Mouse (Mus musculus): ENCODE measurements around the gene Ptpre. TPM values are rescaled to one million over a fixed set of nuclear protein-coding genes. Genes with fewer than 3 reads are reported as not detected.
"Not testable (repeated sequence)": the region's sequence is repeated elsewhere in the genome, so short reads cannot be mapped to it uniquely, and the experiment has no call there.

The Ptpre gene
- polyA plus RNA-seq (2017; shearing (Covaris generic)) = 10 to 100 TPM; 25.5 to 31.1 TPM

DNA sequence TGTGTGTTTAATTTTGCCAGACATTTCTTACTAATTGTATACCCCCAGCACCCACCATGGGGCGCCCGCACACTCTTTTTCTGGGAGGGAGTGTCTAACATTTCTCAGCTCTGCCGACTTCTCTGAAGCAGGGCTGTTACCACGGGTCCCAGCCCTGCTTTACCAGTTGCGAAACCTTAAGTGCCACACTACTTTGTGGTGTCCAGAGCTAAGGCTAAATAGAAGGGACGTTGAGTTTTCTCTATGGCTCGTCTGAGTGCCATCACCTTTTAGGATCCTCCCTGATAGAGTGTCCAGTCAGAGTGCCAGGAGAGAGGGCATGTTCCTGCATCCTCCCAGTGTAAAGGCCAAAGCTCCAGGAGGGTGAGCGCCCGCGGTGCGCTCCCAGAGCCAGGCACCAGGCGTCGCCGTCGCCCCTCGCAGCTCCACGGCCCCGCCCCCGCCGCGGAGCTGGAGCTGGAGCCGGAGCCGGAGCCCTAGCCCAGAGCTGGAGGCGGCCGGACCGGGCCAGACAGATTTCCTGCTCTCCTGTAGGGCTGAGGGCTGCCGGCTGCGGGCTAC is at the start of gene Ptpre:
Gene Ptpre (plus strand): TSS at position 141 of the 561 bp plus-strand sequence.
- peak; percentile 61 for ATAC-seq

GRCm38 (mm10) chr7:135488214-135488810 is 49.0 kb upstream of the Ptpre start:
- peak; percentile 40 for ATAC-seq

DNA sequence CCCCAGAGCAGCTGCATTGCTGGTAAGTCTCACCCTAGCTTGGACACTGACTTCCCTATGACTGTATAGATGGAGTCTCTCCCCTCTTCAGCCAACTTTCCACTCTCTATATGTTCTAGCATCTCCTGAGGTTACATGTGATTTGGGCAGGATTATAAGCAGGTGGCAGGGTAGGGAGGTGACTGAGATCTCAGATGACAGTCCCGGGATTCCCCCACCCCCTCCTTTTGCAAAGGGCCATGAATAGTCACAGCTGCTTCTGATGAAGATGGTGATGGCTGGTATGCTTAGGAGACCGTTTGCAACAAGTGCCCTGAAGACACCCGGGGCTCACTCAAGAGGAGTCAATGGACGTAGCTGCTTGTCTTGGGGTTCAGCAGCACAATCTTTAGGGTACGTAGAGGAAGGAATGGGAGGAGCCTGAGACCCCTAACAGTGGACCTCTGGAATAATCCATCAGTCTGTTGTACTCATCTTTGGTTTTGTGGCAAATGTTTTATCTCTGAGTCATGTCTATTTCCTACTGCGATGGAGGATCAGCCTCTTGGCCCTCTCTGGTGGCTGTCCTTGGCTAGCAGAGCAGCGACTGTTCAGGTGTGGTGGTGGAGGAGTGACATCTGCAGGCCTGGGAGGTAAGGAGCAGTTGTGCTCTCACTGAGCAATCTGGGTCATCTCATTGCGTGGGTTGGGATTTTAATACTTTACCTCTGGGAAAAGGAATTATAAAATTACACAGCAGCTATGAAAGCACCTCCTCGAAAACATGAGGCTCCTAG is 47.4 kb upstream of the Ptpre start:
- ATAC-seq = peak; percentile 51

- ATAC-seq = no peak
Measured at GRCm38 (mm10) chr7:135490500-135490886, 46.8 kb upstream of the Ptpre start.

- no peak for ATAC-seq
Measured at GRCm38 (mm10) chr7:135495303-135495702, 42.0 kb upstream of the Ptpre start.

DNA sequence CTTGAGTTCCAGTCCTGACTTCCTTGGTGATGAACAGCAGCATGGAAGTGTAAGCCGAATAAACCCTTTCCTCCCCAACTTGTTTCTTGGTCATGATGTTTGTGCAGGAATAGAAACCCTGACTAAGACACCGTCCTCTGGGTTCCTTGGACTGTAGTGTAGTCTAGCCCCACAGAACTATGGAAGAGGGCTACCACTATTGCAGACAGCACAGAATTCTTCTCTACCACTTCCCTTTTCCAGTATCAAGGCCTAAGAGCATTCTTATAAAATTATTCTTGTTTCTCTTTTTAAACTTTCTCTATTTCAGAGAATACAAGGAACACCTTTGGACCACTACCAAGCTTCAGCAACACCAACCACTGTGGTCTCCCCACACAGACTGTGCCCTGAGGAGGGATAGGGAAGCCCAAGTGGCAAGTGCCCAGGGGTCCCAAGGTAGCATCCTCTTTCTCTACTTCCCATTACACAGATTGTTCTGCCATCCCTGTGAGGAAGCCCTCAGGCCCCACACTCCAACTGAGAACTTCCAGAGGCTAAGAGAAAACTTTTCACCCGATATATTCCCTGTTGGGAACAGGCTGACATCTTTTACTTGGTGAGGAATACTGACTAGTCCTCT is 38.6 kb upstream of the Ptpre start:
- ATAC-seq = no peak

- no peak for ATAC-seq
Measured at GRCm38 (mm10) chr7:135499403-135499802, 37.9 kb upstream of the Ptpre start.

GRCm38 (mm10) chr7:135506506-135506905 is 30.8 kb upstream of the Ptpre start:
- ATAC-seq = not testable (repeated sequence)

GRCm38 (mm10) chr7:135508602-135509001 is 28.7 kb upstream of the Ptpre start:
- no peak for ATAC-seq

- ATAC-seq = no peak
Measured at GRCm38 (mm10) chr7:135509272-135509671, 28.0 kb upstream of the Ptpre start.

GRCm38 (mm10) chr7:135510431-135510830 is 26.9 kb upstream of the Ptpre start:
- no peak for ATAC-seq

- no peak for ATAC-seq
Measured at GRCm38 (mm10) chr7:135511723-135512122, 25.6 kb upstream of the Ptpre start.

- ATAC-seq = peak; percentile 75
Measured at GRCm38 (mm10) chr7:135517191-135517590, 20.1 kb upstream of the Ptpre start.

- ATAC-seq = no peak
Measured at GRCm38 (mm10) chr7:135520241-135520640, 17.0 kb upstream of the Ptpre start.

GRCm38 (mm10) chr7:135521755-135522512 is 15.3 kb upstream of the Ptpre start:
- no peak for ATAC-seq

DNA sequence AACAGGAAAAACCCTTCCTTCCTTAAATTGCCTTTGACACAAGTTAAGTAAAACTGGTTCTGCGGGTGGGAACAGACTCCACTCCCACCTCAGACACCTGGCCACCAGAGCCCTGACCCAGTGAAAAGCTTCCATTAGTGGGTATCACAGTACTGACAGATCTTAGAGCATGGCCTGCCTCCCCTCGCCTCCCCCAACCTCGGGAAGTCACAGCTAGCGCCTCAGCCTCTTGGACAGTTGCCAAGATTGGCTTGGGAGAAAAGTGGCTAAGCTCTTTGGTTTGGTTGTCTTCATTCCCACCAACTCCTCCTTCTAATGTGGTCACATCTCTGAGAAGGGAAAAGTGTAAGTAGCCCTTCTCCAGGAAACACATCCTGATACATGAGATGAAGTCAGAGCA is 13.3 kb upstream of the Ptpre start:
- no peak for ATAC-seq

DNA sequence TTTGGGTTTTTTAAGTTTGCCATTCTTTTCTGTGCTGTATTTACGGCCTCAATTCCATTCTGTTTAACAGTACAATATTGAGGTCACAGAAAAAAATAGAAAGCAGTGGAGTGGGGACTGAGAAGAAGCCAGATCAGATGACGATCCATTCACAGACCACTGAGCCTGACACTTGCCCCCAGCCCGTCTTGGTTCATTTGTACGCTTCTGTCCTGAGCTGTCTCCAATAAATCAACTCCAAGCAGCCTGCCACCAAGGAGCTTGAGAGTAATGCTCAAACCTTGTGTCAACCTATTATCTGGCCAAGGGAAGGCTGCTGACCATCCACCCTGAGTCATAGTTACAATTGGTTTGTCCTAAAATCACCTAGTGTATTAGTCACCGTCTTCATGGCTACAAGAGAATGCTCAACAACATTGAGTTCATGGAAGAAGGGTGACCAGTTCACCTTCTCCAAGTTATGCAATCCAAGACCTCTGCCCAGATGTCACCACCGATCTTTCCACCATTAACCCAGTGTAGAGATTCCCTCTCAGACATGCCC is 12.8 kb upstream of the Ptpre start:
- ATAC-seq = no peak

DNA sequence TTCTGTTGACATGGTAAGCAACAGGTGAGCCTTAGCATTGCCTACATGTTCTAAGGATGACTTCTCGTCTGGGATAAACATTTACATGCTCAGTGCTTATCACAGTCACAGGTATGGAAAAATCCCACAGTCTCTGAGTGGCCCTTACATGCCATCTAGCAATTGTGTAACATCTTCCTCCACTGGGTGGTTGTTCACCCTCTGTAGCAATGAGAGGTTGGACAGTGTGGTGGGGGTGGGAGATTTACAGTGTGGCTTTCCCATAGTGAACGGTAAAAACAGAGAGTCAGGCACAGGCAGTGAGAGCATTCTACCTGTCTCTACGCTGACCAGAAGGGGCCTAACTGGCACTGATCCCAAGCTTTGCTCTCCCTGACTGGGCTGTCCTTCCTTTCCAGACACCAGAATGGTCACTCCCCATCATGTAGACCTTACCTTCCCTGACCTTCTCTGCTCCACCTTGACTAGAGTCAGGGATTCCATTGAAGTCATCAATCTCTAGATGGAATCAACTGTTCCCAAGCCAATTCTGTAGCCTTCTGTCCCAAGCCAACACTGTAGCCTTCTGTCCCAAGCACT is 10.6 kb upstream of the Ptpre start:
- ATAC-seq = no peak

GRCm38 (mm10) chr7:135527169-135527568 is 10.1 kb upstream of the Ptpre start:
- ATAC-seq = no peak

DNA sequence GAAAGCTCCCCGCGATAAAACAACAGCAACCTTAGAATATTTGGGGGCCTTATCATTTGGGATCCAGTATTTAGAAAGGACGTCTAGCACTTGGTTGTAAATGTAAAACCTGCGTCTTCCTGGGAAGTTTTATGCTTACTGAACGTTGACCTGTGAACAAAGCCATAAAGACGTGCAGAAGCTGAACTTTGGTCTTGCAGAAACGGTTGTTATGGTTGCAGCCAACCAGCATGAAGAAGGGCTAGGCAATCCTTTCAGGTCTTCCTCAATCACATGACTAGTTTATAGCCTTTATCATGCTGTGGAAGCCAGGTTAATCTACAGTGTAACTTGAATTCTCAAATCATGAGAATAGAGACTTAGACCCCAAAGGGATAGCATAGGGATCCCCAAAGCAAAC is 8.8 kb upstream of the Ptpre start, which contains the start of gene Clrn3:
Gene Clrn3 (minus strand): TSS at position 140 of the 400 bp plus-strand sequence.
- ATAC-seq = no peak

GRCm38 (mm10) chr7:135529068-135529467 is 8.2 kb upstream of the Ptpre start:
- no peak for ATAC-seq
